Mouse (Mus musculus) hematopoietic stem cell, adult 5-6 weeks (primary cell): ENCODE data around the gene Iqsec1. TPM values are rescaled to one million over a fixed set of nuclear protein-coding genes. Genes with fewer than 3 reads are reported as not detected.
A peak's percentile ranks its signal among the peaks of the same experiment; 100 is the strongest.

Experiments
- ATAC-seq, 2 experiments: fragments of 125-278 bp in 1 of 2; replicated peaks in 1 of 2; 2 replicates each; pipeline ENCODE4 v1.8.0; 2016 to 2017; ENCODE audit warnings: inconsistent platforms in 2 of 2, mild to moderate bottlenecking in 2 of 2, moderate number of reproducible peaks in 2 of 2, low read depth in 1 of 2, moderate TSS enrichment in 1 of 2; ENCODE audit not compliant: low FRiP score in 2 of 2, poor library complexity in 2 of 2, severe bottlenecking in 2 of 2, insufficient read depth in 1 of 2, low TSS enrichment in 1 of 2
- total RNA-seq: library from RNA; stranded (forward); fragments of 172-1452, 232-1000 nt; gene quantifications from 2 replicates; pipeline ENCODE4 v1.2.3, GENCODE M21; 2017

Iqsec1 gene
- total RNA-seq, 1 experiment from 2014 or later = 18.2 TPM

DNA sequence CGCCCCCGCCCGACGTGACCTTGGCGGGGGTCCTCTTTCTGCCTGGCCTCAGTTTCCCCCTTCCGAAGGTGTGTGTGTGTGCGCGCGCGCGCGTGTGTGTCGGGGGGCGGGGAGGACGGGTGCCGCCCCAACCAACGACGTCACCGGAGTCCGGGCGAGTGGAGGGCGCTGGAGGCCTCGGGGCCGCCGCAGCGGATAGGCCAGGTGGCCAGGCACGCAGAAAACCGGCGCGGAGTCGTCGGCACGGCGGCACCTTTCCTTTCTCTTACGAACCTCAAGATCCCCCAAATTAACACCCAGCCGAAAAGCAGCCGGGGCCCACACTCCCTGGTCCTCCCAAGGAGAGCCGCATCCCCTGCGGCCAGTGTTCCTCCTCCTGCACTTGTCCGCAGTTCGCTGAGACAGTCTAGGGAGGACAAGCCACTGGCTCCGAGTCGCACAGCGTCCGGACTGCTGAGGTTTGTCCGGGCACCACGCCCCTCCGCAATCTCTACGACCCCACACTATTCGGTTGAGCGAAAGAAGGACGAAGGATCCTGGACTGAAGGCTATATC lies 251.7 kb downstream of the Iqsec1 start:
- ATAC-seq = no peak

DNA sequence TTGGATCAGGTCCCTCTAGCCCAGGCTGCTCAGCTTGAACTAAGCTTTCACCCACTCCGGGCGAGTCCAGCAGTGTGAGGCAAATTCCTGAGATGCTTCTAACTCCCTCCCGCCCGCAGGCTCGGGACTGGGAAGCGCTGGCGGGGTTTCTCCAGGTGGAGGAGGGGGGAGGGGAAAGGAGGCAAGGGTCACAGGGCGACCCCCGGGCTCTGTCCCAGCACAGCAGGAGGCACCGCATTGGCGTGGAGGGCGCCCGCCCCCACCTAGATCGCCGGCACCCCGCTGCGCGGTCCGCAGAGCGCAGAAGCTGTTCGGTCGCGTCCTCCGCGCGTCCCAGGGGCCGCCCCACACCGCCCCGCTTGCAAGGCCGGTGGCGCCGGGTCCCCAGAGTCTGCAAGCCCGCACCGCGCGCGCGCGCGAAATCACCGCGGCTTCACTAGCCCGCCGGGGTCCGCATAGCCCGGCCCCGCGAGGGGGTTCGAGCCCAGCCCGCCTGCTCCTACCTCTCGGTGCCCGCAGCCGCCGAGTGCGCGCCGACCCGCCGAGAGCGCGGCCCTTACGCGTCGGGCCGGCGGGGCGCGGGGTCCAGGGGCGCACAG lies 252.3 kb downstream of the Iqsec1 start:
- no peak for ATAC-seq

DNA sequence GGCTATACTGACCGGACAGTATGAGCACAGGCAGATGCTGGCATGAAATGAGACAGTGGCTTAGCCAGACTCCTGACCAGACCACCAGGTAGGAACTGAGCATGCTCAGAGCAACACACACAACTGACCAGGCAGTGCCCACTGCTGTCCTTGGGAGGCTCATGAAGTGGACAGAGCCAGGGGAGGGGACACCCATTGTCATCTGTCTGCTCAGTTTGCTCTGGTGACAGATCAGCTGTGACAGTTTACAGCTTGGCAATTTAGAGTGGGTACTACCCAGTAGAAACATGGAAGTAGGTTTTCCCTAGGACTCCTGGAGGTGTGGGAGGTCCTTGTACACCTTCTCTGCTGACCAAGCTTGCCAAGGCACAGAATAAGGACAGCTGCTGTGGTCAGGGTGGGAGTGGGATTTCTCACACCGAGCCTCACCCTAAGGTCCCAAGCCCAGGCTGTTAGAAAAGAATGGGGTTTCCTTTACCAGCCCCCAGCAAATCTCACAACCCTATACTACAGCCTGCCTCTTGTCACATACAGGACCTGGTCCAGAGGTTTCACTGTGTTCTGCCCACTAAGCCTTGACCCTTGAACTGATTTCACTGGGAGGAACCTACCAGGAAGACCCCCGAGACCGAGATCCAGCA lies 253.0 kb downstream of the Iqsec1 start:
- ATAC-seq = no peak

DNA sequence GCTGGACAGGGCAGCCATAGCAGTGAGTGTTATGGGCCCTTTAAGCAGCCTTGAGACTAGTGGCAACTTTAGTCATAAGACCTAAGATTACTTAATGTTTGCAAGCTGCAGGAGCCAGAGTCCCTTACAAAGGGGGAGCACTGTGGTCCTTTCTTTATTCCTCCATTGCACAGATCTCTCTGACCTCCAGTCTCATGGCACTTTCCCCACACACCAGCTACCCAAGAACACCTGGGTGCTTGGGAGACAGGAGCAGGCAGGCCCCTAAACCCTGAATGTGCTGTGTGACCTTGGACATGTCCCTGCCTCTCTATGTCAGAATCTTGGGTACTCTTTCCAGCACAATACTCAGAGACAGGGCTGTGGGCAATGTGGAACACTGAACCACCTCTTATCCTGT lies 253.7 kb downstream of the Iqsec1 start:
- no peak for ATAC-seq

DNA sequence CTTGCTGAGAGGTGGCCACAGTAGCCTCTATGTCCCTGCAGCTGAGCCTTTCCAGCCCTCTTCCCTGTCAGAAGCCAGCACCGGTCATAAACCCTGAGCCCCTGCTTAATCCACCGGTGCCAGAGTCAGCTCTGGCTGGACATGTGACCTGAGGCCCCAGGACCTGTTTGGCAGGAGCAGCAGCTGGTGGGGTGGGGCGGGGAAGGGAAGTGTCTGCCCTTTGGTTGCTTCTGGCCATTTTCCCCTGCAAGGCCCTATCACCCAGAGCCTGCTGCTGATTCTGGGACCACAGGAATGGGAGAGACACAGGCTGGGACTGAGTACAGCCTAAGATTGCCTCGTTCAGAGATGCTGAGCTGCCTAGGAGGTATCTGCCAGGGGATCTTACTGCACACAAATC lies 257.2 kb downstream of the Iqsec1 start:
- no peak for ATAC-seq

DNA sequence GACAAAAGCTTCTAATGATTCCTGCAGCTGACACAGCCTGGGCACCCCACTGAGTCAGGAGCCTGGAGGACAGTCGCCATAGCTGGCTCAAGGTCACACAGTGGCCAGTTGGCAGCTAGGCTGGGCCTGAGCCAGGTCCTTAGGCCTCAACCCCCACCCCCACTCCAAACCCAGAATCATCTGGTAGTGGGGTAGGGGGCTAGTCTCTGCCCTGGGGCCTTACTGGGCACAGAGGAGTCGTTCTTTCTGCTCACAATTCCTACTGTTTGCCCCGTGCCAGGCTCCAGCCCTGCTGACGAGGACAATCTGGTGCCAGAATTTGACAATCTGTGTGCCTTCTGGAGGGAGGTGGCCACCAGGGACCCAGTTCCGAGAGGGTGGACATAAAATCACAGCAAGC lies 258.7 kb downstream of the Iqsec1 start:
- ATAC-seq = no peak

DNA sequence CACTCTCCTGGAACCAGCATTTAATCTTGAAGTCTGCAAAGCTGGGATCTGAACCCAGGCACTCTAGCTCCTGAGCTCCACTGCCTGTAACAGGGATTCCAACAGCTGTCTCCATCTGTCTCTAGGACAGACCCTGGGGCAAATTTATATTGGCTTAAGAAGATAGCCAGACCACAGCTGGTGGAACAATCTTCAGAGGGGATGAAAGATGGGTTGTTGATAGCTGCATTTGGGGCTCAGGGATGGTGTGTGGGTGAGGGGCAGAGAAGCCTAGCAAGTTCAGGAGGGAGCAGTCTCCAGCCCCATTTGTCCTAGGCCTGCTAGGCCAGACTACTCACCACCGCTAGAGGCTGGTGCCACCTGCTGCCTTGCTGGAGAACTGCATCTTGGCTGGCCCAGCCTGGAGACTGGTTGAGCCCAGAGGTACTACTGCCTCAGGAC lies 260.0 kb downstream of the Iqsec1 start:
- ATAC-seq = peak; percentile 94

DNA sequence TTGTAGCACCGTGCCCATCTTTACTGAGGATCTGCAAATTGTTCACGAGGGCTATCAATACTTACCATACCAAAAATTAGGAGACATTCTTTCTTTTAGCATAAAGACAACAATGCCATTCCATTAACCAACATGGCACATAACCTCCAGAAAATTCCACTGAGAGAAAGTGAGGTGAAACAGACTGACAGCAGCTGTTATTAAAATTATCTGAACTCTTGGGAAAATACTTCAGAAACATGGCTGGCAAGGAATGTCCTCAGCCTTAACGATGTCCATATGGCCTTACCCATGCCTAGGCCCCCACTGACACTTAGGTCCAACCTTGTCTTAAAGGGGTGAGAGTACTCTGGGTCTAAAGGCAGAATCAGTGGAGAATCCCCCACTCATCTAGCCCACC lies 260.7 kb downstream of the Iqsec1 start:
- no peak for ATAC-seq

DNA sequence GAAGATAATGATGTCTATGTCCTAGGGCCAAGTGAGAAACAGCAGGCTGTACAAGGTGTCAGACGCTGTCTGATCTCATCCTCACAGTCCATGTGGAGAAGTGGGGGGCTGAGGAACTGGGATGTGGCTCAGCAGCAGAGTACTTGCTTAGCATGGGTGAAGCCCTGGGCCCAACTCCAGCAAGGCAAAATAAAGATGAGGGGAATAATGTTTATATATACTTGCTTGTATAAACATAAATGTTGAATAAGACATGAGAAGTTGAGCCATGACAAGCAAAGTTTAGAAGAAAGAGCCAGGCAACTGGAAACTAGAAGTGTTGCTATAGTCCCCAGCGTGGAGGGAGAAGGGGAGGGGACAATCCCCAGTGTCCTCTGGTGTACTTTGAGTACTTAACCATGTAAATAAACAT lies 261.8 kb downstream of the Iqsec1 start:
- no peak for ATAC-seq

DNA sequence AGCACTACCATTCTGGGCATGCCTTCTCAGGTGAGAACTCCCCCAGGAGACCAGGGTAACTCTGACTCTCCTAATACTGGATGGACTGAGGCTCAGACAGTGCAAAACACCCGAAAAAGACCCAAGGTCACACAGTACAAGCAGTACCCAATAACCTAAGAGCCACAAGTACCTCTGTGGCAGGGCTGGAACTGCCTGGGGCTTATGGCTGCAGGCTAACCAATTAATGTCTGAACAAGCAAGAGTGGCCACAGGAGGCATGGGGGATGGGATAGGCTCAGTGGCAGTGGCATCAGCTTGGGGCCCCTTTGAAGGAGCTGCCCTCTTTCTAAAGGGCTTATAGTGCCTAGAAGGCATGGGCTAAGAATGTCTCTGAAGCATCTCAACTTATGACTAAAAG lies 263.0 kb downstream of the Iqsec1 start:
- ATAC-seq = no peak

DNA sequence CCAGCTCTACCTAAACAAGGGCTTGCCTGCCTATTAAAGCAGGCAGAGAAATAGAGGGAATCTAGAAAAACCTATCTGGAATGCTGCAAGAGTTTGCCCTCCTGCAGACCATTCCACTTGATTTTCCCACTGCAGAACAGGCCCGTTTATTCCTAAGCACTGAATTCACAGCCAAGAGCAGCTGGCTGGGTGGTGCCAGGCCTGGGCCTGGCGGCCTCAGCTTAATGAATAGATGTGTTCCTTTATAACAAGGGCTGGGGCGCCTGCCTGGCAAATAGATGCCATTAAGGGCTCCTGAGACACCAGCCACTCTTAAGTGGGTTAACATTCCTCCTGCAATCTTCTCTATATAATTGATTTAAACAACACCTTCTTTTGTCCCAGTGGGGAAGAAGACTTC lies 265.5 kb downstream of the Iqsec1 start:
- no peak for ATAC-seq

DNA sequence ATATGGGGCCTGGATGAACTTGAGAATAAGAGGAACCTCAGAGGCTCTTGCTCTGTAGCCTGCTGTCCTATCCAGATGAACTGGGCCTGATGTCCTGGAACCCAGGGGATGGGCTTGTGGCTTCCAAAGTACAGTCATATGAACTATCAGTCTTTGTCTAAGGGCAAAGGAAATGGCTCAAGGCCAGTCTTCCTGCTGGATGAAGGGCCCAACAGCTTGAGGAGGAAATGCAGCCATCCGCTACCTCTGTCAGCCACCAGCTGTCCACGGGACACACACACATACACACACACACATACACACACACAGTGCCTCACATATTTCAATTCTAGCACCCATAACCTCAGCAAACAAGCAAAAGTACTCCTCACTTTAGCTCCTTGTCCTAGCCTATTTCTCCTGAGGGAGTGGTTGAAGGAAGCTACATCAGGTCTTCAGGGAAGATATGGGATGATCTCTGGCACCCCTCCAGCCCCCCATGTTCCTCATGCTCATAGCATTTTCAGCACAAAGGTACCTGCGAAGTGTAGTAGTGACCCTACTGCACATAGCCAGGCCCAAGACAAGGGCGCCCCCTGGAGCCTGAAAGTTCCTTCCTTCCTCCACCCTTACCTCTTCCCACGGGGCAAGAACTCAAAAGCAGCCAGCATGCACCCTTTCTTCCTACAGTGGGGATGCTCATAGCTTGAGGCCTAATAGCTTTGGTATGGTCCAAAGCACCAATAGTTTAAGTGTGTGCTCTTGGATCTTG lies 267.3 kb downstream of the Iqsec1 start:
- peak in 1 of 2 experiments; percentile 47; a peak in 1 of 4 replicates for ATAC-seq

DNA sequence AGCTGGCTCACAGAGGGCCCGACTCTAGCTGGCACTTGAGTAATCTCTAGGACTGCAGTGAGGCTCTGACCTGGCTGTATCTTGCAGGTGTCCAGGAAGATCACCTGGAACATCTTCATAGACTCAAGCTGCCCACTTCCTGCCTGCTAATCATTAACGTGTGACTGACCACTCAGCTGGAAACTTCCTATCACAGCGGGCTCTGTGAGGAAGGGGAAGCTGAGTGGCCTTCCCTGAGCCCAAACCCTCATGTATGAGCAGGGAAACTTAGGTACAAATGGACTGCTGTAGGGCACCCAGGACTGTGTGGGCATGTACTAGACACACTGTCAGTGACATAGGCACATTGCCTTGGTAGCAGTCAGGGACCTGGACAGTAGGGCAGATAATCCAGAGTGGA lies 268.3 kb downstream of the Iqsec1 start:
- ATAC-seq = no peak

DNA sequence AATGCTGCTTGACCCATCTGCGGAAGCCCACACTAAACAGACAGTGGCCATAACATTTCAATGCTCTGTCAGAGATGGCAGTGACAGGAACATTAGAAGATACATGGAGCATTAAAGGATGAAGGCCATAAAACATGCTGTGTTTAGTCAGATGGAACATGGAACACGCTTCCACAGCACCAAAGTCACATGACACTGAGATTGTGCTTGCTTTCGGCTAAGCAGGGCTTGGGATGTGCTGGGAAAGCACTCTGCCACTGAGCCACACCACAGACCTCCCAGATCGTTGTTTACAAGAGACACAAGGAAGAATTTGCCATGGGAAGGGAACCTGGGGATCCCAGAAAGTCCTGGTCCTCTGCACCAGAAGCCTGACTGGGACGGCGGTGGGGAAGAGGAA lies 269.1 kb downstream of the Iqsec1 start:
- ATAC-seq = no peak

DNA sequence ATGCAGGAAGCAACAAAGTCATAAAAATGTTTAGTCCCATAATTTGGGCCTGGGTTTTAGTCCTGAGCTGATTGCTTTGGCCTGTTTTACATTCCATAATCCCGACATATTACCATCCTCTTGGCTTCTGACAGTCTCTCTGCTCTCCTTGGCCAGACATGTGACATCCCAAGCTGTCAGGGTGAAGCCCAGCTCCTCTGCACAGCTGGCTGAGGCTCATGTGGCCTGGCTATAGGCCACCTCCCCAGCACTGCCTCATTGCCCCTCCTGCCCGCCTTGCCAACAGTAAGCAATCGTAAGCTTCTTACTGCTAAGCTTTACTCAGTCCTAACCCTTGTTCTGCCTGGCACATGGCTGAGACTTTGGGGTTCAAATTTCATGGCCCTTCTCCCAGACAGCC lies 270.0 kb downstream of the Iqsec1 start:
- no peak for ATAC-seq

DNA sequence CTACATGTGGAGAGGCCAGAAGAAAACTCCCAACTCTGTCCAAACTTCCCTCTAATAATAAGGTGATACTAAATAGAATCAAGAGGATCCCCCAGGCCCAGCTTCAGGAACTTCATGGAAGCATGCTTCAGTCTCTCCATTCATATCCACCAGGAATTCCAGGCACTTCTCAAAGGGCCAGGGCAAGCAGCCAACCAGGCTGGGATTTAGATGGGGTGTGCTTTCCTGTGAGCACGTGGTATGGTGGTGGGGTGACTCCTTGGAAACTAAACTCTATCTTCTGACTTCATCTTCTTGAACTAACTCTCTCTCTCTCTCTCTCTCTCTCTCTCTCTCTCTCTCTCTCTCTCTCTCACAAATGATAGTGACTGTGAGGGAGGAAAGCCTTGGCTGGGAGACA lies 270.8 kb downstream of the Iqsec1 start:
- ATAC-seq = no peak

DNA sequence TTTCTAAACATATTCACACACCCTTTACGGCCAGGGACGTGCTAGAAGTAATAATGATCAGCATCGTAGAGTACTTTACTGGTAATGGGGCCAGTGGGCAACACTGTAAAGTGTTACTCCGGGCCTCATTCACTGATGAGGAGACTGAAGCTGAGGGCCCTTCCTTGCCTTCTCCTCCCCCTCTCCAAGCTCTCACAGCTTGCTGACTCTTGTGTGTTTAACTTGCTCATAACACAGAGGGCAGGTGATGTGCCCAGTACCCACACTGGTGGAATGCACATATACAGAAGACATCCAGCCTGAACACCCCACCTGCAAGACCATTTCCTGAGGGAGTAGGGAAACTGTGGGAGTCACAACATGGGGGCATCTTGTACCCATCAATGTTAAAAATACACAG lies 271.6 kb downstream of the Iqsec1 start:
- no peak for ATAC-seq

DNA sequence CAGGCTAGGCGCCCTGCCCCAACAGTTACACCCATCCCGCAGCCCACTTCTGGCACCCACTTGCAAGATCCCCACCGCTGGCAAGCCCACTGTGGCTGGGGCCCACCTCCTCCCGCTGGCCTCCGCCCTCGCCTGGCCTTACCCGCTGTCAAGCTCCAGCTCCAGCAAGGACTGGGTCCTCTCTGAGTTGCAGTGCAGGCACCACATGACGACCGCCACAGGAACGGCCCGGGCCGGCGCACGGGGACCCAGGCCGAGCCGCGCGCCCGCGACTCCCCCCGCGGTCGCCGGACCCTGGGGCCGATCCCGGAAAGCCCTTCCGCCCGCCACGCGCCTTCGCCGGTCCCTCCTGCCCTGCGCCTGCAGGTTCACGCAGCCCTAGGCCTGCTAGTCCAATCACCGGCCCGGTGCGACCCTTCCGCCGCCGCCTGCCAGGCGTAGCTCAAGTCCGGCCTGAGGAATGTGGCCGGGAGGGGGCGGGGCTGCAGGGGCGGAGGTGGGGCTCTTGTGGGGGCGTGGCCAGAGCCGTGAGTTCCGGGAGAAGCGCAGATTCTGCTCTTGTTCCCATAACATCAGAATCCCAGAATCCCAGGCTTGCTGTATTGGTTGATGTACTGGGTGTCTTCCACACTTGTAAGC lies 272.3 kb downstream of the Iqsec1 start:
- peak in 1 of 2 experiments; percentile 36; a peak in 2 of 4 replicates for ATAC-seq
